Mouse (Mus musculus) forebrain, embryonic 15.5 days (tissue): ENCODE results near the gene Iqcj. TPM values are rescaled to one million over a fixed set of nuclear protein-coding genes. Genes with fewer than 3 reads are reported as not detected.

ENCODE experiments used
- ATAC-seq: fragments of 200-750 bp; cut with Nextera tagmentation; replicated peaks from 2 replicates; pipeline ENCODE4 v1.8.0; 2017; ENCODE audit warnings: mild to moderate bottlenecking, moderate TSS enrichment, moderate library complexity
- H3K27ac ChIP-seq: fragments of 300-500 bp; sonication (generic); replicated peaks from 2 replicates; pipeline ENCODE4 v1.5.1; 2015; ENCODE audit warnings: mild to moderate bottlenecking, inconsistent platforms
- H3K27me3 ChIP-seq: fragments of 300-500 bp; sonication (generic); 2 replicates; pipeline ENCODE4 v1.6.1; 2015; ENCODE audit warnings: inconsistent platforms
- H3K36me3 ChIP-seq: fragments of 300-500 bp; sonication (generic); 2 replicates; pipeline ENCODE4 v1.6.1; 2015; ENCODE audit warnings: mild to moderate bottlenecking, inconsistent platforms
- H3K4me1 ChIP-seq: fragments of 300-500 bp; sonication (generic); 2 replicates; pipeline ENCODE4 v1.6.1; 2015; ENCODE audit warnings: inconsistent platforms
- H3K4me2 ChIP-seq: fragments of 300-500 bp; sonication (generic); replicated peaks from 2 replicates; pipeline ENCODE4 v1.6.1; 2015; ENCODE audit warnings: mild to moderate bottlenecking, inconsistent platforms
- H3K4me3 ChIP-seq: fragments of 300-500 bp; sonication (generic); 2 replicates; pipeline ENCODE4 v1.5.1; 2015; ENCODE audit warnings: mild to moderate bottlenecking, inconsistent platforms
- H3K9ac ChIP-seq: fragments of 300-500 bp; sonication (generic); replicated peaks from 2 replicates; pipeline ENCODE4 v1.6.1; 2015; ENCODE audit warnings: mild to moderate bottlenecking, inconsistent platforms
- H3K9me3 ChIP-seq: fragments of 300-500 bp; sonication (generic); 2 replicates; pipeline ENCODE4 v1.6.1; 2016; ENCODE audit warnings: inconsistent platforms
- WGBS: fragments of 180-500 bp; shearing (Covaris S2); methylation state at CpG from one replicate; pipeline ENCODE4 v1.1.7; 2015; ENCODE audit warnings: mixed read lengths; 5-methylcytosine and 5-hydroxymethylcytosine counted together
- polyA plus RNA-seq: library from polyadenylated mRNA; unstranded; fragments of >200 nt; fragmentation: Nextera tagmentation; extraction: Ambion mirVana; gene quantifications from 2 replicates; pipeline ENCODE4 v1.2.1, GENCODE M21; 2015

The Iqcj gene
- 0.65 and 0.93 TPM in 2 replicates for polyA plus RNA-seq

DNA sequence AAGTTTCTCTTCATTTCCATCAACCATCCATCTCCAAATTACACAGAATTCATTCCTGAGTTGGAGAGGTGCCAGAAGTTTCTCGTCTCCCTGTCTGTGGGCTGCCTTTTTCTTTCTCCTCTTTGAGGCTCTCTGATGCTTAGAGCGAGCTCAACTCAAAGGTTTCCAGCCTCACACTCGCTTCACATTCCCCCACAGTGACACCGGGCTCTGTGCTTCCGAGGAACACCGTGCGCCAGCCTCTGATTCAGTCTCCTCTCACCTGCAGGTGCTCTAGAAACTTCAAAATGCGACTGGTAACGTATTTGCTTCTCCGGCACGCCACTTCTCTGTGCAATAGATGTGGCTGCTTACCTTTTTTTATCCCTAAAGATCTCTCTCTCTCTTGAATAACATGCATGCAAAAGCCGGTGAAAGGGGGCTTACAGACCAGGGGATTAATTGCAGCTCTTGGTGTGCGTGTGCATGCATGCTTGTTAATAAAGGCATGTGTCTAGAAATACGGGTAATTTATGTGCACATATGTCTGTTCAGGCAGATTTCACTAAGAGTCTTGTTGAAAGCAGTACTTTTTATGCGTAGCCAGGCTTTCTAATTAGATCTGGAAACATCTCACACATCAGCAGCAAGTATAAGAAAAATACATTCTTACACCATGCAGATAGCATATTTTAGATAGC lies at the start of gene Iqcj, which contains the start of gene Iqschfp:
Iqcj (plus strand) TSS at position 195 of the 680 bp plus-strand sequence.
Iqschfp (plus strand) TSS at position 207 of the 680 bp plus-strand sequence.
- peak; percentile 78 for ATAC-seq
- 11% methylated on average over 15 of the region's 15 CpGs for WGBS
- H3K4me2 ChIP-seq: peak within 1 kb of the TSS; percentile 48
- no peaks in the 10 kb centered on the region for H3K36me3 ChIP-seq
- peak within 1 kb of the TSS; percentile 42 for H3K9ac ChIP-seq
- H3K27me3 ChIP-seq: no peaks in the 10 kb centered on the region
- peaks cover 20% of the 10 kb centered on the region for H3K4me1 ChIP-seq
- H3K27ac ChIP-seq: peak within 1 kb of the TSS; percentile 52
- H3K4me3 ChIP-seq: peak within 1 kb of the TSS; percentile 32
- H3K9me3 ChIP-seq: no peaks in the 10 kb centered on the region

DNA sequence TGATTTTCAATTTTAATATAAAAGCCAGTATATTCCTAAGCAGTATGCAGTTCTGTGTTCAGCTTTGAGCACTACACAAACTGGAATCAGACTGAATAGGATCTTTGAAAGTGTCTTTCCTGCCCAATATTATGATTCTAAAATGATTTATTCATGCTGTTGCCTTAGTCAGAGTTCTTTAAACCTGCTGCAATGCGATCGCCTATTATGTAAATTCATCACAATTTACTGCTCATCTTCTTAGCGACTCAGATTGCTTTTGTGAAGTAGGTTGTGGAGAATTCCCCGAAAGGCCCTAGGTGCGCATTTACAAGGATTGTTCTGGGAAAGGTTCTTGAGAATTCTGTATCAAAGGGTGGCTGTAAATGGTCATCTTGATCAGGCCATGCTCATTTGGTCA lies 39.6 kb upstream of the Iqcj start:
- Histone ChIP-seq H3K9me3 (no peaks in the 10 kb centered on the region), H3K4me3 (no peak overlapping the region), H3K4me2 (no peak overlapping the region), H3K36me3 (no peaks in the 10 kb centered on the region), H3K27ac (no peak overlapping the region), H3K9ac (no peak overlapping the region), H3K27me3 (no peaks in the 10 kb centered on the region), H3K4me1 (no peaks in the 10 kb centered on the region)
- WGBS: 76% methylated on average over 5 of the region's 5 CpGs
- no peak for ATAC-seq

DNA sequence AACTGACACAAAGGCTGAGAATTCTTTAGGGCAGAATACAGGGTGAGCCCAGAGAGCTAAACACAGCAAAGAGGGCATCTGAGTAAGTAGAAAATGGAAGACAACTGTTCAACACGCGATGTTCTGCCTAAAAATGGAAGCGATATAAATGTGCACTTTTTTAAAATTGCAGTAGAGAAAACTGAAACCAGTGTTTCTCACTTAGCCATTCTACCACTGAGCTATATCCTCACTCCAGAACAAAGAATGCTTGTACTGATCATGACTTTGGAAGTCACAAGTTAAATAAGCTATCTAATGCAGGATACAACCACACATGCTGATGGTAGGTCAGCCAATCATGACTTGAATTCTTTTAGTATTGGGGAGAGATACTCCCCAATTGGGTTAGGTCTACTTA lies 30.5 kb upstream of the Iqcj start:
- no peak for ATAC-seq
- H3K4me3 ChIP-seq: no peak overlapping the region
- H3K9me3 ChIP-seq: no peaks in the 10 kb centered on the region
- no peaks in the 10 kb centered on the region for H3K27me3 ChIP-seq
- 92% methylated on average over 3 of the region's 3 CpGs for WGBS
- no peak overlapping the region for H3K4me2 ChIP-seq
- H3K36me3 ChIP-seq: no peaks in the 10 kb centered on the region
- no peaks in the 10 kb centered on the region for H3K4me1 ChIP-seq
- H3K9ac ChIP-seq: no peak overlapping the region
- H3K27ac ChIP-seq: no peak overlapping the region

DNA sequence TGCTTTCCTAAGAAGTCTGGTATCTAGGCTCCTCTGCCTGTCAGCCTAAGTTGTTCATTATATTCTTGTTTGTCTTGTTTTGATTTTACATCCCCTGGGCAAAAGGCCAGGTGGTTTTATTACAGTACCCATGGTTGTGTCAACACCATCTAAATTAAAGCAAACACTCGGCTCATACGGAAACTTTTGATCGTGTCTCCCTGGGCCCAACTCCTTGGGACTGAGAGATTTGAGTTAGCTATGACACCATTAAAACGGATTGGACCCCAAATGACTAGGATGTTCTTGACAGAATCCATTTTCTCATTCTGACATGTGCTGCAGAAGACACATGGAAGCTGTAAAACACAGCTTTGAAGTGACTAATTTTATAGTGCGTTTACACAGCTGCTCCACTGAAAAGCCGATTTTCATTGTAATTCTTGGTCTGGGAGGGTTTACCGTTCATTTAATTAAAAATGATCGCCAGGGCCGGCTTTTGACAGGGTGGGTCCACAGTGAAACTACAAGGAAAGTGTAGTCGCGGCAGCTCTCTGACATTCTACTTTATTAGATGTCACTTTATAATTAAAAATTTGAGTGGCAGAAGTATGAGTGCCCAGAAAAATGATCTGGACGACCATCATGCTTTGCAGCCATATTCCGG lies 24.5 kb upstream of the Iqcj start:
- ATAC-seq: no peak
- H3K27me3 ChIP-seq: no peaks in the 10 kb centered on the region
- WGBS: 78% methylated on average over 13 of the region's 13 CpGs
- no peak overlapping the region for H3K4me2 ChIP-seq
- no peaks in the 10 kb centered on the region for H3K9me3 ChIP-seq
- H3K4me3 ChIP-seq: no peak overlapping the region
- no peak overlapping the region for H3K27ac ChIP-seq
- H3K9ac ChIP-seq: no peak overlapping the region
- no peaks in the 10 kb centered on the region for H3K36me3 ChIP-seq
- H3K4me1 ChIP-seq: no peaks in the 10 kb centered on the region

DNA sequence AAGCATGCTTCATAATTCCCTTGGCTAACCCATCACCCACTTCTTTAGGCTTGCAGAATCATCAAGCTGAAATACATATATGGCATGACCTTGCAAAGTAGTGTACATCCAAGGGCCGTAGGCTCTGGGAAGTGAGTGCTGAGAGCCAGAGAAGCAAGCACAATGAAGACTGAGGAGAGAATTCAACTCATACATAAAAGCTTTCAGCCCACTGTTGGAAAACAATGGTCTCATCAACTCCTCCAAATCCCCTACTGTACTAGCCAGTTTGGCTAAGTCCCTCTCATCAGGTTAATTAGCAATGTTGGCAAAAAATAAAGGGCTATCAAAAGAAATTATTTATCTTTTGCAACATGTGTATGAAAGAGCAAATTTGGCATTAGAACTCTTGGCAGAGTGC lies 22.6 kb upstream of the Iqcj start:
- H3K9ac ChIP-seq: no peak overlapping the region
- no peak overlapping the region for H3K4me2 ChIP-seq
- no peaks in the 10 kb centered on the region for H3K9me3 ChIP-seq
- no peak for ATAC-seq
- no peaks in the 10 kb centered on the region for H3K36me3 ChIP-seq
- no peak overlapping the region for H3K4me3 ChIP-seq
- no peaks in the 10 kb centered on the region for H3K27me3 ChIP-seq
- WGBS: 35% methylated on average over 1 of the region's 1 CpGs
- H3K27ac ChIP-seq: no peak overlapping the region
- no peaks in the 10 kb centered on the region for H3K4me1 ChIP-seq

DNA sequence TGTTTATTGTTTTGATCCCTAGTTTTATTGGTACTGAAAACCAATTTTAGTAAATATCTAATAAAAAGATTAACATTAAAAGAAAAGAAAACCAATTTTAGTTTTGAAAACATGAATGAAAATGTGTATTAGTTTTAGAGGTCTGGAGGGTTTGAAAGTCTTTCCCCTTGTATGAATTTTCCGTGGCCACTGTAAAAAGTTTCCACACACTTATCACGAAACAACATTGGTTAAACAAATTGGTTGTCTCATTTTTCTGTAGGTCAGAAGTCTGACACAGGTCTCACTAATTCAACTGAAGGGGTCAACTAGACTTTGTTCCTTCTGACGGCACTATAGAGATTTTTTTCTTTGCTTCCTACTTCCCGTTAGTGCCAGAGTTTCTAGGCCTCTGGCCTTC lies 14.8 kb upstream of the Iqcj start:
- ATAC-seq: no peak
- Histone ChIP-seq H3K4me3 (no peak overlapping the region), H3K9ac (no peak overlapping the region), H3K36me3 (no peaks in the 10 kb centered on the region), H3K4me1 (no peaks in the 10 kb centered on the region), H3K4me2 (no peak overlapping the region), H3K27me3 (no peaks in the 10 kb centered on the region), H3K9me3 (no peaks in the 10 kb centered on the region), H3K27ac (no peak overlapping the region)
- WGBS: 86% methylated on average over 4 of the region's 4 CpGs

DNA sequence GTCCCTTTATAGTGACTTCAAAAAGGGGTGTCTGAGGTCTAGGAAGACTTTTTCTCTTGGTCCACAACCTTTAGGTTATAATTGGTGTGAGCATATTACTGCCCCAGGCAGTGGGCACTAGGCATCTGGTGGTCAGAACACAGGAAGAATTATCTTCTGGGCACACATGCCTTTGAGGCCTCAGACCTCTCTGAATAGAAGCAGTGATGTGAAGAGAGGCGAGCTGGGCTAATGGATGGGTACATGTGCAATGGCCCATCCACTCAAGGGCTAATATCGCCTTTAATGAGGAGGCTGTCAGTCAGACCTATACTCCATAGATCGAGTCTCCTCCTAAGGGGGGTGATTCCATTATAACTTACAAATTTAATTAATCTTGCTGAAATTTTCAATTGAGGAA lies 7.7 kb upstream of the Iqcj start:
- Histone ChIP-seq H3K27me3 (no peaks in the 10 kb centered on the region), H3K4me3 (no peak overlapping the region), H3K36me3 (no peaks in the 10 kb centered on the region), H3K27ac (no peak overlapping the region), H3K9me3 (no peaks in the 10 kb centered on the region), H3K4me1 (peaks cover 3% of the 10 kb centered on the region; the same call in 1 of the 2 replicates), H3K9ac (no peak overlapping the region), H3K4me2 (no peak overlapping the region)
- ATAC-seq: no peak
- WGBS: 36% methylated on average over 3 of the region's 3 CpGs

DNA sequence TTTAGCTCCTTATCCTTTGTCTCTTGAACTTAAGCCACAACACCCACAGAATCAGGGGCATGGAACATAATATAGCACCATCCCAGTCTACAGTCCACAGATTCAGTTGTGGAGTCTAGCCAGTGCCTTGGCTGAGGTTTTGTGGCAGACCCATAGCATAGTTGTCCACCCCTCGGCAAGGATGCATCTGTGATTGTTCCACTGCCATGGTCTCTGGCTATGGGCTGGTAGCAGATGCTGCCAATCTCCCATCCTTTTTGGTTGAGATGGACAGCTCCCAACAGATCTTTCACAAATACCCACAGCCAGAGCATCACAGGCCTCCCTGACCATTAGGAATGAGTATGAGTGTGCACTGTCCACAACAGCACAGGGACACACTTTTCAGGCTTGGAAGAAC lies 5.8 kb upstream of the Iqcj start:
- no peaks in the 10 kb centered on the region for H3K36me3 ChIP-seq
- H3K9me3 ChIP-seq: no peaks in the 10 kb centered on the region
- no peaks in the 10 kb centered on the region for H3K27me3 ChIP-seq
- 83% methylated on average over 1 of the region's 1 CpGs for WGBS
- peaks cover 6% of the 10 kb centered on the region; the same call in 1 of the 2 replicates for H3K4me1 ChIP-seq
- no peak for ATAC-seq
- H3K4me3 ChIP-seq: no peak overlapping the region
- no peak overlapping the region for H3K9ac ChIP-seq
- no peak overlapping the region for H3K4me2 ChIP-seq
- no peak overlapping the region for H3K27ac ChIP-seq

DNA sequence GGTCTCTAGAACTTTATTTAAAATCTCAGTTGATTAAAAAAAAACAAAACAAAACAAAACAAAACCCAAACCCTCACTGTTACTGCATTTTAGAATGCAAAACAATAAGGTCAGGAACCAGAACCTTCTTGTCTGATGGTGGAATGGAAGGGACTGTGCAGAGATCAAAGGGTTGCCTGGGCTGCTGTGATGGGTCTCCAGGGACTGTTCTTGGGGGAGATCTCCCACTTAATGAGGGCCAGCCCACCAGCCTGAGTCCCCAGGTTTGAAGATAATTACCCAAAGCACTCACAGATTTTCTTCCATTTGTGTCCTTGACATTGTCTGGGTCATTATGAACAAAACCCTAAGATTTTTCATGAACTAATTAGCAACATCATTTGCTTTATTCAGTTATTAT lies 4.8 kb upstream of the Iqcj start:
- Histone ChIP-seq H3K27me3 (no peaks in the 10 kb centered on the region), H3K9ac (no peak overlapping the region), H3K4me2 (no peak overlapping the region), H3K4me3 (no peak overlapping the region), H3K27ac (no peak overlapping the region), H3K4me1 (peaks cover 14% of the 10 kb centered on the region), H3K9me3 (no peaks in the 10 kb centered on the region), H3K36me3 (no peaks in the 10 kb centered on the region)
- no peak for ATAC-seq

DNA sequence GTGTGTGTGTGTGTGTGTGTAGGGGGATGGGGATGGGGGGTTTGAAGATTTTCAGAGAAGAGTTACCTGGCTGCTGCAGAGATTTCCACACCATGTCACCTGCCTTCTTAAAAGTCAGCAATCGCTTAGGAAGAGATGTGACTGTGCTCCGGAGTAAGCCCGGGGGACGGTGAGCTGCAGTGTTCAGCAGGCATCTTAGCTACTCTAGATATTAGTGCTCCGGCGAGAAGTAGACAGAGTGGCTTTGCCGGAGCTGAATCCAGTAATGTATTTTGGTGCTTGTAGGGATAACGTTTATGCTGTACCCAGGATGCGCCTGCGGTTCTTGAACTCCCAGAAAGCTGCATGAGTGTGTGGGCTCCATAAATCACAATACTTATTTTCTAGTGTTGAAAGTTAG lies 748 bp downstream of the Iqcj start:
- Histone ChIP-seq H3K4me1 (peaks cover 20% of the 10 kb centered on the region), H3K27ac (peak overlapping the region; percentile 52; the same call in 1 of the 2 replicates), H3K9me3 (no peaks in the 10 kb centered on the region), H3K9ac (no peak overlapping the region; the same call in none of the 2 replicates), H3K4me2 (peak overlapping the region; percentile 48), H3K27me3 (no peaks in the 10 kb centered on the region), H3K36me3 (no peaks in the 10 kb centered on the region), H3K4me3 (peak overlapping the region; percentile 32)
- WGBS: 47% methylated on average over 10 of the region's 10 CpGs
- peak; percentile 63; the same call in 1 of the 2 replicates for ATAC-seq

DNA sequence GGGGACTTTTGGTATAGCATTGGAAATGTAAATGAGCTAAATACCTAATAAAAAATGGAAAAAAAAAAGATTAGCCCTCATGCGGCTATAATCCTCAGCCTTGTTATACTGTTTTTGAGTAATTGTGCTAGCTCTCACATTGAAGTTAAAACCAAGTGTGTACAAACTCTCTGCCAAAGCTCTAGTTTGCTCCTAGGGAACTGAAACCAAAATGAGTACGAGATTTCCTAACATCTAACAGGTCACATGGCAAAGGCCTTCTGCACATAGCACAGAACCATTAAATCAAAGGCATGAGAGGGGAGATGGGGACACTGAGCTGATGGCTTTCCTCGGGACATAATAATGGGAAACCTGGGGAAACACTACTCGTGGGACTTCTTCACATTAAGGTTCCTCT lies 10.5 kb downstream of the Iqcj start:
- Histone ChIP-seq H3K36me3 (no peaks in the 10 kb centered on the region), H3K27me3 (no peaks in the 10 kb centered on the region), H3K9me3 (no peaks in the 10 kb centered on the region), H3K9ac (no peak overlapping the region), H3K27ac (no peak overlapping the region), H3K4me3 (no peak overlapping the region), H3K4me1 (no peaks in the 10 kb centered on the region), H3K4me2 (no peak overlapping the region)
- 83% methylated on average over 4 of the region's 4 CpGs for WGBS
- no peak for ATAC-seq

DNA sequence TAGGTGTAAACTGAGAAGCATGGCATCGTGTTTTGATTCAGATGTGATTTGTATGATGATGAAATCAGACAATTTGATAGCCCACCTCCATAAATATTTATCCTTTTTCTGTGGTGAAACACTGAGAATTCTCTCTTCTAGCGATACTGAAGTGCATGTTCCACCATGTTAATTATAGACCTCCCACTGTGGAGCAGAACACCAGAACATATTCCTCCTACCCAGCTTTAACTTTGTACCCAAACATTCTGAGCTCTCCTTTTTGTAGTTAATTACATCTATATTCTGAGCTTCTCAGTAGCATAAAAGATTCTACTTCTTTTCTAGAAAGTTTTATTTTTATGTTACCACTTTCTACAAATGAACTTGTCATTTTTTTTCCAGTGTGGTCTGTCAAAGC lies 16.6 kb downstream of the Iqcj start:
- no peaks in the 10 kb centered on the region for H3K4me1 ChIP-seq
- H3K9ac ChIP-seq: no peak overlapping the region
- no peak for ATAC-seq
- WGBS: 79% methylated on average over 2 of the region's 2 CpGs
- H3K4me2 ChIP-seq: no peak overlapping the region
- no peak overlapping the region for H3K4me3 ChIP-seq
- no peaks in the 10 kb centered on the region for H3K9me3 ChIP-seq
- no peaks in the 10 kb centered on the region for H3K27me3 ChIP-seq
- no peak overlapping the region for H3K27ac ChIP-seq
- no peaks in the 10 kb centered on the region for H3K36me3 ChIP-seq
